Mouse (Mus musculus) activated CD4-positive, CD25-positive, alpha-beta regulatory T cell, adult 9 weeks (primary cell): ENCODE results near the gene Cstb. TPM values are rescaled to one million over a fixed set of nuclear protein-coding genes. Genes with fewer than 3 reads are reported as not detected.

ENCODE experiments used
- polyA plus RNA-seq: library from polyadenylated mRNA; unstranded; fragments of 100-300 nt; shearing (Covaris generic); gene quantifications from one replicate; pipeline ENCODE4 v1.2.1, GENCODE M21; 2017

Gene Cstb
- polyA plus RNA-seq: 147 TPM

GRCm38 (mm10) chr10:78425181-78426041 lies at the start of gene Cstb:
Gene Cstb, plus strand, starts transcription at chr10:78425669.

GRCm38 (mm10) chr10:78412319-78413151 lies 12.9 kb upstream of the Cstb start, which contains the start of gene Rrp1:
Gene Rrp1, minus strand, starts transcription at chr10:78413043.

DNA sequence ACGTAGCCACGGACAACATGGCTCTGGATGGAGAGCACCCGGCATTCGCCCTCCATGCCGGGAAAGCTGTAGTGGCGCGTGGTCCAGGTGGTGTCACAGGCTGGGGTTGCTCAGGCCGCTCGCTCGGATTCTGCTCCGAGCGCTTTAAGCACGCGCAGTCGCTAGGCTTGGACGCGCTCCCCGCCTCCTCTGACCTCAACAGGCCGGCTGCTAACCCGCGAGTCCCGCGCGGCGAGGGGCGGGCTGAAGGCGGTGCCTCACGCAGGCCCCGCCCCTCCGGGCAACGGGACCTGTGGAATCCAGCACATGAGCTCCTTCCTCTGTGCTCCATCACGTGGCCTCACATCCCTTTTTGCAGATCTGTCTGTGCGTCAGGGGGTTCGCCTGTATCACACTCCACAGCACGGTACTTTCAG lies 39.3 kb downstream of the Cstb start, which contains the start of gene Pdxk:
Pdxk (minus strand) TSS at position 184 of the 416 bp plus-strand sequence.

Other genes starting within 250 kb of the Cstb start
- gene Pwp2, start 240.5 kb upstream of the Cstb start, polyA plus RNA-seq: 30.7 TPM
- 4.5 TPM for gene Trappc10, start 181.0 kb upstream of the Cstb start, polyA plus RNA-seq
- 156 TPM for gene Agpat3, start 73.2 kb upstream of the Cstb start, polyA plus RNA-seq
- gene Rrp1, start 12.6 kb upstream of the Cstb start, polyA plus RNA-seq: 318 TPM
- gene Pdxk, start 39.3 kb downstream of the Cstb start, polyA plus RNA-seq: 15.3 TPM
- gene Olfr1358, start 91.8 kb downstream of the Cstb start, polyA plus RNA-seq: not detected
- 89.5 TPM for gene Ilvbl, start 148.7 kb downstream of the Cstb start, polyA plus RNA-seq
- gene Syde1, start 166.3 kb downstream of the Cstb start, polyA plus RNA-seq: 1.0 TPM
- gene Olfr1357, start 192.4 kb downstream of the Cstb start, polyA plus RNA-seq: not detected